Mouse (Mus musculus) urinary bladder, postnatal 36 days (tissue): Measurements from ENCODE around the gene Aldh3b1.

Experiments used
- DNase-seq, 2 experiments: peaks; one replicate each; pipeline ENCODE4 v3.0.0; 2022; ENCODE audit warnings: low spot score in 2 of 2, mixed read lengths in 1 of 2

Aldh3b1 gene

GRCm38 (mm10) chr19:3945872-3946564 is 16.4 kb upstream of the Aldh3b1 start:
- DNase-seq = no peak

GRCm38 (mm10) chr19:3942986-3943735 is 13.6 kb upstream of the Aldh3b1 start:
- DNase-seq = no peak

- no peak for DNase-seq
These were observed 12.7 kb upstream of the Aldh3b1 start for GRCm38 (mm10) chr19:3942315-3942714.

- DNase-seq = peak; percentile 59 to 71
These were observed 6.6 kb upstream of the Aldh3b1 start for GRCm38 (mm10) chr19:3935896-3936850.

GRCm38 (mm10) chr19:3935032-3935895 is 5.7 kb upstream of the Aldh3b1 start, which contains the start of gene Unc93b1:
TSS of gene Unc93b1 (plus strand) at chr19:3935186.
- peak; percentile 52 to 72 for DNase-seq

- no peak for DNase-seq
These were observed 2.1 kb upstream of the Aldh3b1 start for GRCm38 (mm10) chr19:3931716-3932115.

- DNase-seq = no peak
These were observed 852 bp upstream of the Aldh3b1 start for GRCm38 (mm10) chr19:3930262-3931057.

- DNase-seq = no peak
These were observed 829 bp downstream of the Aldh3b1 start for GRCm38 (mm10) chr19:3928779-3929178.

GRCm38 (mm10) chr19:3927989-3928388 is 1.6 kb downstream of the Aldh3b1 start:
- DNase-seq = no peak

GRCm38 (mm10) chr19:3926685-3927084 is 2.9 kb downstream of the Aldh3b1 start:
- DNase-seq = no peak

- DNase-seq = no peak
These were observed 3.3 kb downstream of the Aldh3b1 start for GRCm38 (mm10) chr19:3926279-3926678.

- no peak for DNase-seq
These were observed 3.7 kb downstream of the Aldh3b1 start for GRCm38 (mm10) chr19:3925859-3926258.

GRCm38 (mm10) chr19:3924868-3925267 is 4.7 kb downstream of the Aldh3b1 start:
- no peak for DNase-seq

- DNase-seq = no peak
These were observed 5.4 kb downstream of the Aldh3b1 start for GRCm38 (mm10) chr19:3924190-3924589.

- DNase-seq = no peak
These were observed 6.0 kb downstream of the Aldh3b1 start for GRCm38 (mm10) chr19:3923586-3923985.

- DNase-seq = no peak
These were observed 6.8 kb downstream of the Aldh3b1 start for GRCm38 (mm10) chr19:3922661-3923371.

- DNase-seq = no peak
These were observed 9.7 kb downstream of the Aldh3b1 start for GRCm38 (mm10) chr19:3919928-3920327.

- no peak for DNase-seq
These were observed 12.9 kb downstream of the Aldh3b1 start for GRCm38 (mm10) chr19:3916727-3917126.

- no peak for DNase-seq
These were observed 15.1 kb downstream of the Aldh3b1 start for GRCm38 (mm10) chr19:3914535-3914934.

GRCm38 (mm10) chr19:3913692-3914091 is 15.9 kb downstream of the Aldh3b1 start:
- DNase-seq = no peak
